Mouse (Mus musculus) frontal cortex, postnatal 25 days (tissue): ENCODE data around the gene Nudt3.

Source experiments
- DNase-seq, 2 experiments: peaks; one replicate each; pipeline ENCODE4 v3.0.0; 2022; ENCODE audit warnings: low spot score in 2 of 2

Gene Nudt3

GRCm38 (mm10) chr17:27551393-27551940 lies 71.8 kb downstream of the Nudt3 start:
- no peak for DNase-seq

- no peak for DNase-seq
Observed at GRCm38 (mm10) chr17:27549234-27549633, 74.1 kb downstream of the Nudt3 start.

GRCm38 (mm10) chr17:27547253-27547868 lies 75.9 kb downstream of the Nudt3 start:
- DNase-seq, result no peak

GRCm38 (mm10) chr17:27546574-27547085 lies 76.7 kb downstream of the Nudt3 start:
- no peak for DNase-seq

GRCm38 (mm10) chr17:27545991-27546390 lies 77.3 kb downstream of the Nudt3 start:
- DNase-seq, result no peak

DNA sequence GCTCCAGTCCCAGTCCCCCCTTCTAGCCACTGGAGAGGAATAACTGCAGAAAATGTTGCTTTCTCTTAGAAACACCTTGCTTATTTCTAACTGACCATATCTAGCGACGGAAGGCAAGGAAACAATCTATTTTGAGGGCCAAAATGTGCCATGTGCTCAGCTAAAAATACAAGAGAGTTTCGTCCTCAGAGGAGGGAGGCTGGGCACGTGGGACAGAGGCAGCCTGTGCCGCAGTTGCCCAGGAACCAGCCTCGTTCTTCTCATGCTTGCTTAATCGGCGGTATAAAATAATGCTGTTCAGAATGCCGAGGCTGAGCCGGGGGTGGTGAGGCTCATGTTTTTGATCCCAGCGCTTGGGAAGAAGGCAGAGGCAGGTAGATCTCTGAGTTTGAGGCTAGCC lies 78.7 kb downstream of the Nudt3 start:
- DNase-seq, result no peak

DNA sequence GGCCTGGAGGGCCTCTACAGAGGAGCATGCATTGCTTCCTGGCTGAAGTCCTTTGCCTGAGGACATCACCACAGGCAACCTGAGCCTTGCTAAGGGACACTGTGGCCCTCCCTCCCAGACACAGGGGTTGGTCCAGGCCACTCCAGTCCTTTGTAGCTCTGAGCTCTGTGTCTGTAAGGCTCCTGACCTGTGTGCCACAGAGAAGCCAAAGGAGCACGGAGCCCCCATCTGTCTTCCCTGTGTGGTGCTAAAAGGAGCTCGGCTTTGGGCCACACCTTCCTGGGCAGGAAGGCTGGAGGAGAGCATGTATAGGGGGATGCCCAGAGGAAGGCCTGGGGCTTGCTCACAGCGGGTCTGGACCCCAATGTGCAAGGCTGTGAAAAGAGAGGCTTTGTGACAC lies 81.3 kb downstream of the Nudt3 start:
- no peak for DNase-seq

- DNase-seq, result no peak
Observed at GRCm38 (mm10) chr17:27541261-27541660, 82.0 kb downstream of the Nudt3 start.

DNA sequence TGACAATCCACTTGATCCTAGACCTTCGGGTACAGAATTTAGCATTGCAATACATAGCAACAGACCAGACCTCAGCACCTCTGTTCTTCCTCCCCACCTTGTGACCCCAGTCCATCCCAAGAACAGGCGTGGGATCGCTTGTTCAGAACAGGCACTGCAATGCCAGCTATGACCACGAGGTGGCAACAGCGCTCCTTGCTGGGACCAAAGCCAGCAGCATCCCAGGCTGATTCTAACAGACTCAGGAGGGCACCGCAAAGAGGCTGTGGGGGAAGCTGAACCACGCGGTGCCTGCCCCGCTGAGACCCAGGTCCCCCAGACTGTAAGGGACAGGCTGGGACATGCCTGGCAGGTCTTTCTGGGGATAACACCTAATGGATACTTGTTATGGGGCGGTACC lies 88.6 kb downstream of the Nudt3 start:
- peak; percentile 85 to 92 for DNase-seq

DNA sequence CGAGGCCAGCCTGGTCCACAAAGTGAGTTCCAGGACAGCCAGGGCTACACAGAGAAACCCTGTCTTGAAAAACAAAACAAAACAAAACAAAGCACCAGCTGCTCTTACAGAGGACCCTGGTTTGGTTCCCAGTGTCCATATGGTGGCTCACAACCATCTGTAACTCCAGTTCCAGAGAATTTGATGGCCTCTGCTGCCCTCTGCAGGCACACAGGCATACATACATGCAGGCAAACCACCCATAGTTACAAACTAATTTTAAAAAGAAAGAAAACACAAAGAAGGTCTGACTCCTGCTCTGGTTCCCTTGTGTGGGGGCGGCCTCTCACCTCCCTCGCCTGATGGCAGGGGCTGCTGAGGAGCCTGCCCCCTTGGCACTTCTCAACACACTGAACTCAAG lies 89.9 kb downstream of the Nudt3 start:
- DNase-seq, result no peak

GRCm38 (mm10) chr17:27532095-27532494 lies 91.2 kb downstream of the Nudt3 start:
- DNase-seq, result no peak
